Mouse (Mus musculus) gastrocnemius, postnatal 14 days (tissue): Measurements from ENCODE around the gene Larp1. TPM values are rescaled to one million over a fixed set of nuclear protein-coding genes. Genes with fewer than 3 reads are reported as not detected.

Experiments
- total RNA-seq, 2 experiments: library from RNA; stranded (reverse); gene quantifications; 2 replicates each; pipeline ENCODE4 v1.2.3; 2021

Gene Larp1
- total RNA-seq, 2 experiments from 2014 or later: 61.9 to 74.6 TPM

Other genes starting within 250 kb of the Larp1 start
- gene Sap30l, start 207.4 kb upstream of the Larp1 start, total RNA-seq: 10 to 100 TPM; 22.9 to 24.5 TPM
- gene Hand1, start 176.2 kb upstream of the Larp1 start, total RNA-seq: not detected
- gene Gm12248, start 84.1 kb downstream of the Larp1 start, total RNA-seq: not detected
- gene Cnot8, start 95.1 kb downstream of the Larp1 start, total RNA-seq: 10 to 100 TPM; 31.3 to 32.1 TPM
- 10 to 100 TPM in 1 of 2 experiments, 1 to 10 TPM in 1; 9.5 to 10.8 TPM for gene Gemin5, start 159.5 kb downstream of the Larp1 start, total RNA-seq
- gene Mrpl22, start 162.6 kb downstream of the Larp1 start, total RNA-seq: 10 to 100 TPM; 39.7 to 43.8 TPM
- 1 to 10 TPM; 3.5 to 3.7 TPM for gene Igtp, start 190.5 kb downstream of the Larp1 start, total RNA-seq
- gene Irgm2, start 190.6 kb downstream of the Larp1 start, total RNA-seq: 1 to 10 TPM; 4.8 to 5.5 TPM